Mouse (Mus musculus): ENCODE measurements around the gene Sdhc. TPM values are rescaled to one million over a fixed set of nuclear protein-coding genes. Genes with fewer than 3 reads are reported as not detected.
"Not testable (repeated sequence)": the region's sequence is repeated elsewhere in the genome, so short reads cannot be mapped to it uniquely, and the experiment has no call there.

Gene Sdhc
- polyA plus RNA-seq, 1 experiment from 2014 or later = 291 TPM

- ATAC-seq (ENCODE audit: low read depth) = no peak
- 71% methylated on average over 2 of the region's 2 CpGs for WGBS
- no peaks in the 10 kb centered on the region for H3K9me3 ChIP-seq (ENCODE audit: control insufficient read depth, low read length)
Measured at GRCm38 (mm10) chr1:171090761-171091160, 59.6 kb downstream of the Sdhc start.

GRCm38 (mm10) chr1:171089891-171090290 is 60.5 kb downstream of the Sdhc start:
- Histone ChIP-seq H3K4me2 (ENCODE audit: low read depth, low read length) (no peak overlapping the region), H3K27me3 (replicated peaks; ENCODE audit: control insufficient read depth, insufficient read depth, low read length) (peaks cover 13% of the 10 kb centered on the region), H3K9me3 (ENCODE audit: control insufficient read depth, low read length) (no peaks in the 10 kb centered on the region), H3K27ac (replicated peaks; ENCODE audit: low read depth, low read length) (no peak overlapping the region), H3K36me3 (ENCODE audit: control insufficient read depth, insufficient read depth, low read length) (no peaks in the 10 kb centered on the region), H3K4me3 (ENCODE audit: low read depth, low read length) (no peak overlapping the region), H3K9ac (ENCODE audit: low read depth, low read length) (no peak overlapping the region), H3K4me1 (ENCODE audit: control insufficient read depth, insufficient read depth, low read length) (no peaks in the 10 kb centered on the region)
- 73% methylated on average over 1 of the region's 1 CpGs for WGBS
- ATAC-seq (ENCODE audit: low read depth) (no peak), DNase-seq (ENCODE audit: low spot score) (no peak)

More at GRCm38 (mm10) chr1:171090761-171091160, 59.6 kb downstream of the Sdhc start:
- DNase-seq (ENCODE audit: low spot score) = no peak
- Histone ChIP-seq H3K27me3 (replicated peaks; ENCODE audit: control insufficient read depth, insufficient read depth, low read length) (peaks cover 11% of the 10 kb centered on the region), H3K36me3 (ENCODE audit: control insufficient read depth, insufficient read depth, low read length) (no peaks in the 10 kb centered on the region), H3K9ac (ENCODE audit: low read depth, low read length) (no peak overlapping the region), H3K27ac (replicated peaks; ENCODE audit: low read depth, low read length) (no peak overlapping the region), H3K4me3 (ENCODE audit: low read depth, low read length) (no peak overlapping the region), H3K4me2 (ENCODE audit: low read depth, low read length) (no peak overlapping the region), H3K4me1 (ENCODE audit: control insufficient read depth, insufficient read depth, low read length) (no peaks in the 10 kb centered on the region)

DNA sequence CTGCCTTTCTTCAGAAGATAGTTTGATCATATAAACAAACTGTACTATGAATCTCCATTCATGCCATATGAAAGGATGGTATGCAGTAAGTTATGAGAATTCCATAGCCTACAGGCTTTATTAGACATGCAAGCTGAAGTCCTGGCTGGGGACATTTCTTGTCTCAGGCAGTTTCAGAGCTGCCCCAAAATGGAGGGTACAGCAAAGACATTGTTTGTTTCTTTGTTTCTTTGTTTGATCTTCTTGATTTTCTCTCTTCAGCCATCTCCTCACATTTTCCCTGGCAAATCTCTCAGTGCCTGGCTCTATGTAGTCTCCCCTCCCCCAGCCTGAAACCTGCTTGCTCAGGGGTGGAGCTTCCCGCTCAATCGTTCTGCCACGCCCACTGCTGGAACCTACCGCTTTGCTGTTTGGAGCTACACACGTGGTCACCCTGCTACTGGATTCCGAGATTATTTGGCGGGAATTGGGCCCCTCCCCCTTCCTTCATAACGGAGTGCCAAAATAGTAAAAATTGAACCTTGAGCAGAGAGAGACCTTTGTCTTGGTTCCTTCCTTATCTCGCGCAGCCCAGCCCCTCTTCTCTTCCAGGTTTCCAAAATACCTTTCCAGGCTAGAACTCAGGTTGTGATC is 62.0 kb downstream of the Sdhc start:
- not testable (repeated sequence) for ATAC-seq (ENCODE audit: low read depth); H3K9ac ChIP-seq (ENCODE audit: low read depth, low read length); H3K9me3 ChIP-seq (ENCODE audit: control insufficient read depth, low read length); DNase-seq (ENCODE audit: low spot score); H3K4me3 ChIP-seq (ENCODE audit: low read depth, low read length); H3K4me1 ChIP-seq (ENCODE audit: control insufficient read depth, insufficient read depth, low read length); H3K36me3 ChIP-seq (ENCODE audit: control insufficient read depth, insufficient read depth, low read length); H3K27ac ChIP-seq (replicated peaks; ENCODE audit: low read depth, low read length)
- Histone ChIP-seq H3K4me2 (ENCODE audit: low read depth, low read length) (peak overlapping the region; percentile 35), H3K27me3 (replicated peaks; ENCODE audit: control insufficient read depth, insufficient read depth, low read length) (peaks cover 13% of the 10 kb centered on the region)
- WGBS = 7% methylated on average over 10 of the region's 10 CpGs

GRCm38 (mm10) chr1:171085718-171086117 is 64.7 kb downstream of the Sdhc start:
- Histone ChIP-seq H3K27ac (replicated peaks; ENCODE audit: low read depth, low read length) (no peak overlapping the region), H3K4me2 (ENCODE audit: low read depth, low read length) (peak overlapping the region; percentile 74), H3K4me1 (ENCODE audit: control insufficient read depth, insufficient read depth, low read length) (no peaks in the 10 kb centered on the region), H3K4me3 (ENCODE audit: low read depth, low read length) (peak overlapping the region; percentile 47), H3K9ac (ENCODE audit: low read depth, low read length) (peak overlapping the region; percentile 49), H3K9me3 (ENCODE audit: control insufficient read depth, low read length) (no peaks in the 10 kb centered on the region), H3K36me3 (ENCODE audit: control insufficient read depth, insufficient read depth, low read length) (no peaks in the 10 kb centered on the region), H3K27me3 (replicated peaks; ENCODE audit: control insufficient read depth, insufficient read depth, low read length) (peaks cover 16% of the 10 kb centered on the region)
- DNase-seq (ENCODE audit: low spot score) (no peak), ATAC-seq (ENCODE audit: low read depth) (no peak)
- WGBS = under 1% methylated on average over 25 of the region's 26 CpGs

GRCm38 (mm10) chr1:171081512-171082231 is 68.7 kb downstream of the Sdhc start:
- WGBS = 42% methylated on average over 7 of the region's 17 CpGs
- not testable (repeated sequence) for H3K4me1 ChIP-seq (ENCODE audit: control insufficient read depth, insufficient read depth, low read length); H3K36me3 ChIP-seq (ENCODE audit: control insufficient read depth, insufficient read depth, low read length); H3K9ac ChIP-seq (ENCODE audit: low read depth, low read length); H3K27ac ChIP-seq (replicated peaks; ENCODE audit: low read depth, low read length); H3K9me3 ChIP-seq (ENCODE audit: control insufficient read depth, low read length); H3K4me3 ChIP-seq (ENCODE audit: low read depth, low read length); H3K4me2 ChIP-seq (ENCODE audit: low read depth, low read length); DNase-seq (ENCODE audit: low spot score)
- peaks cover 27% of the 10 kb centered on the region for H3K27me3 ChIP-seq (replicated peaks; ENCODE audit: control insufficient read depth, insufficient read depth, low read length)
- ATAC-seq (ENCODE audit: low read depth) = peak; percentile 20

DNA sequence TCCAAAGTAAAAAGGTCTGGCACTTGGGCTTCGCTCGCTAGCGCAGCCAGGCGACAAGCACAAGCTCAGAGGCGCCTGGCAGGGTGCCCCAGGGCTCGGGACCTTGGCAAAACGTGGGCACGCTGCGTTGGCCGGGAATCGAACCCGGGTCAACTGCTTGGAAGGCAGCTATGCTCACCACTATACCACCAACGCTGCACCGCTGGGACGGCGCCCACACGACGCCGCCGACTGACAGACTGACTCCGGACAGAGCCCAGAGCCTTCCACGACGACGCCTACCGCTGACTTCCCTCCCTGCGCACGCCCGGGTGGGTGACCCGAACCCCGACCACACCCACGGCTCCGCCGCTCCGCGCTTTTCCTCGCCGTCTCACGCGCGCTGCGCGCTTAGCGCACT is 70.6 kb downstream of the Sdhc start:
- peak; percentile 62 for ATAC-seq (ENCODE audit: low read depth)
- H3K9ac ChIP-seq (ENCODE audit: low read depth, low read length); H3K36me3 ChIP-seq (ENCODE audit: control insufficient read depth, insufficient read depth, low read length); DNase-seq (ENCODE audit: low spot score); H3K4me2 ChIP-seq (ENCODE audit: low read depth, low read length); H3K27ac ChIP-seq (replicated peaks; ENCODE audit: low read depth, low read length); H3K4me3 ChIP-seq (ENCODE audit: low read depth, low read length); H3K9me3 ChIP-seq (ENCODE audit: control insufficient read depth, low read length); H3K4me1 ChIP-seq (ENCODE audit: control insufficient read depth, insufficient read depth, low read length): not testable (repeated sequence)
- WGBS = no CpG with 5 or more reads among the region's 43 CpGs
- H3K27me3 ChIP-seq (replicated peaks; ENCODE audit: control insufficient read depth, insufficient read depth, low read length) = peaks cover 15% of the 10 kb centered on the region

DNA sequence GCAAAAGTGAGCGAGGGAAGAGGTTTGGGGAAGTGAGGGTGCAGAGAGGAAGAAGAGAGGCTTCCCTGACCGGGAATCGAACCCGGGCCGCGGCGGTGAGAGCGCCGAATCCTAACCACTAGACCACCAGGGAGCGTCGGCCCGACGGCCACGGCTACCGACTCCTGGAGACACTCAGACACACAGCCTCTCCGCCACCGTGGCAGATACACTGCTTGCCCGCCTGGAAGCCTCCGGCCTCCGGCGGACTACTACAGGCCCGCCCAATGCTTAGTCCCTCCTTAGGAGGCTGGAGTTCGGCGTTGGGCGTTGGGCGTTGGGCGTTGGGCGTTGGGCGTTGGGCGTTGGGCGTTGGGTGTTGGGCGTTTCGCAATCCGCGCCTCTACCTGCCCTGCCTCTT is 71.1 kb downstream of the Sdhc start:
- H3K27ac ChIP-seq (replicated peaks; ENCODE audit: low read depth, low read length); H3K4me3 ChIP-seq (ENCODE audit: low read depth, low read length); H3K9ac ChIP-seq (ENCODE audit: low read depth, low read length); DNase-seq (ENCODE audit: low spot score); H3K9me3 ChIP-seq (ENCODE audit: control insufficient read depth, low read length); H3K36me3 ChIP-seq (ENCODE audit: control insufficient read depth, insufficient read depth, low read length); H3K4me1 ChIP-seq (ENCODE audit: control insufficient read depth, insufficient read depth, low read length); H3K4me2 ChIP-seq (ENCODE audit: low read depth, low read length): not testable (repeated sequence)
- peaks cover 17% of the 10 kb centered on the region for H3K27me3 ChIP-seq (replicated peaks; ENCODE audit: control insufficient read depth, insufficient read depth, low read length)
- no CpG with 5 or more reads among the region's 35 CpGs for WGBS
- peak; percentile 72 for ATAC-seq (ENCODE audit: low read depth)

GRCm38 (mm10) chr1:171078419-171078818 is 72.0 kb downstream of the Sdhc start:
- WGBS = 25% methylated on average over 11 of the region's 12 CpGs
- DNase-seq (ENCODE audit: low spot score); H3K4me1 ChIP-seq (ENCODE audit: control insufficient read depth, insufficient read depth, low read length); H3K4me3 ChIP-seq (ENCODE audit: low read depth, low read length); H3K36me3 ChIP-seq (ENCODE audit: control insufficient read depth, insufficient read depth, low read length); H3K27ac ChIP-seq (replicated peaks; ENCODE audit: low read depth, low read length); H3K9me3 ChIP-seq (ENCODE audit: control insufficient read depth, low read length); ATAC-seq (ENCODE audit: low read depth); H3K9ac ChIP-seq (ENCODE audit: low read depth, low read length): not testable (repeated sequence)
- peak overlapping the region; percentile 20; the same call in 1 of the 2 replicates for H3K4me2 ChIP-seq (ENCODE audit: low read depth, low read length)
- peaks cover 23% of the 10 kb centered on the region for H3K27me3 ChIP-seq (replicated peaks; ENCODE audit: control insufficient read depth, insufficient read depth, low read length)

Measured in embryonic facial prominence, embryonic 14.5 days (tissue).